Mouse (Mus musculus): ENCODE measurements at regions not wholly inside any gene's neighbourhood (a gene's known extent, or its start where the extent isn't known, plus 50 kb on each side); places are given as distances from the start of the nearest gene placed in this dataset.

DNA sequence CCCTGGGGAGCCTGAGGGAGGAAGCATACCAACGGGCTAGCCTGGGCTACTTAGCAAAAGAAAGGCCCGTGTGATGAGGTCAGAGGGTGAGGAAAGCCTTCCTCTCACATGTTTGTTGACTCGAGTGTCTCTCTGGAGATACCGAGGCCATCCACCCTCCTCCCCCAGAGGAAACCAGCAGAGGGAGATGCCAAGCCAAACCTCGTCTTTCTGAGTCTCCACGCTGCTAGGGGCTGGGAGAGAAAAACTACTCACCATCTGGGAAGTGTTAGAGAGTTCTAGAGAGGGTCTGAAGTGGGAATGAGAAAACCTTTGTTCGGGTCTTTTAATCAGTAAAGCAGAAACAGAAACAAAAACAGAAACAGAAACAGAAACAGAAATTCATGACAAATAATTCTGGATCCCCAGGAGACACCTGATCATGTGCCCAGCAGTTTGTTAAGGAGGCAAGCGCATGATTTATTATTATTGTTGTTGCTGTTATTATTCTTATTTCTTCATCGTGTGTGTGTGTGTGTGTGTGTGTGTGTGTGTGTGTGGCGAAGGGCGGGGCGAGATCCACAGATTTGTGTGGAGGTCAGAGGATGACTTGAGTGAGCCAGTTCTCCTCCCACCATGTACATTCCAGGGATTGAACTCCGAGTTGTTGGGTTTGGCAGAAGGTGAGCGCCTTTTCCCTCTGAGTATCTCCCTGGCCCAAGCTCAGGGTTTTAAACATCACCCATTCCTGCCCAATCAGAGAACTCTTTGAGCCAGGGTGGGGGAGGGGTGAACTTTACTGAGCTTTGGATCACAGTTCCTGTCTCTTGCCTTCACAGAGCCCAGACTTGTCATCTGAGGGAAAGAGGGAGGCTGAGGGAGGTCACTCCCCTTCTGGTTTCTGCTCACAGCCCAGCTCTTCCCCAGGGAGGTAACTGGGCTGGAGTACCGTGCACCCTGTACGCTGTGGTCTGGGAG, 104.2 kb downstream of the Zfp36l2 start:
- WGBS = 75% methylated on average over 16 of the region's 16 CpGs
- H3K4me1 ChIP-seq = peaks cover 25% of the 10 kb centered on the region
- no peak overlapping the region for H3K9ac ChIP-seq (replicated peaks)
- H3K9me3 ChIP-seq = no peaks in the 10 kb centered on the region
- H3K36me3 ChIP-seq = no peaks in the 10 kb centered on the region
- H3K27ac ChIP-seq (replicated peaks) = no peak overlapping the region
- no peak overlapping the region for H3K4me3 ChIP-seq
- no peak overlapping the region for H3K4me2 ChIP-seq (replicated peaks)
- peaks cover 6% of the 10 kb centered on the region; the same call in 1 of the 2 replicates for H3K27me3 ChIP-seq
- no peak for ATAC-seq (ENCODE audit: low FRiP score, low read depth)

DNA sequence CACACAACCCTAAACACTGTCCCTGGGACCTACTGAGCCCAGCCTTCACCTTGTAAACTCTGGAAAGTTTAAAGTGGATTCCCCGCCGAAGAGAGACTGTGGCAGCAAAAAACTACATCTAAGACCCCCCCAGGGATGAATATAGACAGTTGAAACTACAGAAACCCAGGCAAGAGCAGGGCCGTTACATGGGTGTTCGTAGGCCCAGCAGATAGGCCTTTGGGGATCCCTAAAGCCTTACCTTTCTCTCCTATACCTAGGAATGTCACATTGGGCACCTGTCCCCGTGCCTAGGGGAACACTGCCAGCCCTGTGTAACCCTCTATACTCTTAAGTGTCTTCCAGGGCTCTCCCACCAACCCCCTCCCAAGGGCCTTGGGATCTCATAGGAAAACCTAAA, 105.2 kb downstream of the Zfp36l2 start:
- peaks cover 6% of the 10 kb centered on the region; the same call in 1 of the 2 replicates for H3K27me3 ChIP-seq
- no peaks in the 10 kb centered on the region for H3K36me3 ChIP-seq
- no peak overlapping the region for H3K27ac ChIP-seq (replicated peaks)
- no peak overlapping the region for H3K4me3 ChIP-seq
- no peaks in the 10 kb centered on the region for H3K9me3 ChIP-seq
- no peak for ATAC-seq (ENCODE audit: low FRiP score, low read depth)
- no peak overlapping the region for H3K4me2 ChIP-seq (replicated peaks)
- 97% methylated on average over 5 of the region's 5 CpGs for WGBS
- H3K4me1 ChIP-seq = peaks cover 25% of the 10 kb centered on the region
- H3K9ac ChIP-seq (replicated peaks) = no peak overlapping the region

GRCm38 (mm10) chr17:84081751-84082352, 105.9 kb downstream of the Zfp36l2 start:
- no peak for ATAC-seq (ENCODE audit: low FRiP score, low read depth)
- no peaks in the 10 kb centered on the region for H3K36me3 ChIP-seq
- peaks cover 25% of the 10 kb centered on the region for H3K4me1 ChIP-seq
- no peak overlapping the region for H3K27ac ChIP-seq (replicated peaks)
- H3K9me3 ChIP-seq = no peaks in the 10 kb centered on the region
- no peak overlapping the region for H3K4me2 ChIP-seq (replicated peaks)
- H3K4me3 ChIP-seq = no peak overlapping the region
- WGBS = 71% methylated on average over 8 of the region's 8 CpGs
- H3K27me3 ChIP-seq = peaks cover 6% of the 10 kb centered on the region; the same call in 1 of the 2 replicates
- H3K9ac ChIP-seq (replicated peaks) = no peak overlapping the region

- Histone ChIP-seq H3K27me3 (no peaks in the 10 kb centered on the region), H3K4me1 (no peaks in the 10 kb centered on the region), H3K36me3 (no peaks in the 10 kb centered on the region), H3K27ac (replicated peaks) (no peak overlapping the region), H3K4me3 (no peak overlapping the region), H3K9ac (replicated peaks) (no peak overlapping the region), H3K4me2 (replicated peaks) (no peak overlapping the region), H3K9me3 (no peaks in the 10 kb centered on the region)
- ATAC-seq (ENCODE audit: low FRiP score, low read depth) = no peak
- WGBS = 87% methylated on average over 3 of the region's 3 CpGs
Observed at GRCm38 (mm10) chr17:84075081-84075938, 112.4 kb downstream of the Zfp36l2 start.

DNA sequence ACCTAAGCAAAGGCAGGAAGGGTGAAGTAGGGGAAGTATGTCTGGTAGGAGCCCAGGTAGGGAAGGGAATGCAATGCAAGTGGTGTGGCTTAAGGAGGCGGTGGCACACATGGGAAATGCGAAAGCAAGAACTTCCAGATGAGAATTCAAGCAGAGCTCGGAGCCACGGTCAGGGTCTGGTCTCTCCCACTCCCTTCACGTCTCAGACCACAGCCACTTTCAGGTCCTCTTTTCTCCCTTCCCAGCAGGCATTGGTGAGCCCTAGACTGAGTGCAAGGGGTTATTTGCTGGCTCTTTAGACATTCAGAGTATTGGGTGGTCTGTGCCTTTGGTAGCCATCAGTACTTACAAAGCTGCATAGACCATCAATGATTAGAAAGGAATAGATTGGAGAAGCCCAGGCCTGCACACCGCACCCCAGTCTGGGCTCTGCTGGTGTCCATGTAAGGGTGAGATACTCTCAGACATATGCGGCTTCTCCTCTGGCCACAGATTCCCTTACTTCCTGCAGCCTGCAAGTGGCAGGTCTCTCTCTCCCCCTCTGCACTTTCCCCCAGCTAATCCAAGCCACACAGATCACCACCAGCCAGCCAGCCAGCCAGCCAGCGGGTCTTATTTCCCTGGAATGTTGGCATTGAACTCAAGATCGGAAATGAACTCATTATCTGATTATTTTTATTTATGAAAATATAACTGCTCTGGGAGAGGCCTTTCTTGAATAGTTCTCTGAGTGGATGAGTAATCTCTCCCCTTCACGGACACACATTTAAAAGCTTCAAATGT, 113.6 kb downstream of the Zfp36l2 start:
- Histone ChIP-seq H3K4me1 (no peaks in the 10 kb centered on the region), H3K36me3 (no peaks in the 10 kb centered on the region), H3K9me3 (no peaks in the 10 kb centered on the region), H3K27me3 (no peaks in the 10 kb centered on the region), H3K4me2 (replicated peaks) (no peak overlapping the region), H3K27ac (replicated peaks) (no peak overlapping the region), H3K4me3 (no peak overlapping the region), H3K9ac (replicated peaks) (no peak overlapping the region)
- no peak for ATAC-seq (ENCODE audit: low FRiP score, low read depth)
- 79% methylated on average over 10 of the region's 10 CpGs for WGBS

- H3K27me3 ChIP-seq = no peaks in the 10 kb centered on the region; the same call in 1 of the 2 replicates
- WGBS = 35% methylated on average over 4 of the region's 4 CpGs
- no peak overlapping the region for H3K4me3 ChIP-seq
- H3K9ac ChIP-seq (replicated peaks) = no peak overlapping the region
- no peaks in the 10 kb centered on the region for H3K9me3 ChIP-seq
- no peak for ATAC-seq (ENCODE audit: low FRiP score, low read depth)
- H3K36me3 ChIP-seq = no peaks in the 10 kb centered on the region
- no peak overlapping the region for H3K4me2 ChIP-seq (replicated peaks)
- no peak overlapping the region for H3K27ac ChIP-seq (replicated peaks)
- no peaks in the 10 kb centered on the region for H3K4me1 ChIP-seq
Observed at GRCm38 (mm10) chr17:84072426-84073030, 115.2 kb downstream of the Zfp36l2 start.

- H3K4me2 ChIP-seq (replicated peaks) = no peak overlapping the region
- ATAC-seq (ENCODE audit: low FRiP score, low read depth) = no peak
- no peak overlapping the region for H3K9ac ChIP-seq (replicated peaks)
- H3K36me3 ChIP-seq = no peaks in the 10 kb centered on the region
- H3K27ac ChIP-seq (replicated peaks) = no peak overlapping the region
- H3K27me3 ChIP-seq = no peaks in the 10 kb centered on the region; the same call in 1 of the 2 replicates
- WGBS = 82% methylated on average over 2 of the region's 2 CpGs
- H3K9me3 ChIP-seq = peaks cover under 1% of the 10 kb centered on the region; the same call in 1 of the 2 replicates
- 0 out of 2 replicates have a peak, but pooled peaks cover 4% of the 10 kb centered on the region for H3K4me1 ChIP-seq
- H3K4me3 ChIP-seq = no peak overlapping the region
Observed at GRCm38 (mm10) chr17:84071855-84072254, 115.9 kb downstream of the Zfp36l2 start.

DNA sequence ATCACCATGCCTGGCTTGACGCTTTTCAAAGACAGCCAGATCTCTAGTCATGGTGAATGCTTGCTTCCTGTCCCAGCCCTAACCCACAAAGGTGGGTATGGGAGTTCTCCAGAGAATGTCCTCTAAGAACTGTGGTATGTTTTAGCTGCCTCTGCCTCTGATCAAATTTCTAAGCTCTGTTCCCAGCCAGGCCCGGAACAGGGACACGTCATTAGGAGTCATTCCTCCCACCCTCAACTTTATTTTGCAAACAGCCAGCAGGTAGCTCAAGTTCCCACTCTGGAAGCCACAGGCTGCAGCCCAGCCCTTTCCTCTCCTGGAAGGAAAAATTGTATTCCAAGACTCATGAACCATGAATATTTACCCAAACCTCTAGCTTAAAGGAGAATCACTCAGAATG, 117.2 kb downstream of the Zfp36l2 start:
- WGBS = 86% methylated on average over 3 of the region's 3 CpGs
- Histone ChIP-seq H3K4me2 (replicated peaks) (no peak overlapping the region), H3K4me3 (no peak overlapping the region), H3K36me3 (no peaks in the 10 kb centered on the region), H3K27ac (replicated peaks) (no peak overlapping the region), H3K27me3 (no peaks in the 10 kb centered on the region; the same call in 1 of the 2 replicates), H3K4me1 (0 out of 2 replicates have a peak, but pooled peaks cover 6% of the 10 kb centered on the region), H3K9me3 (peaks cover 8% of the 10 kb centered on the region), H3K9ac (replicated peaks) (no peak overlapping the region)
- no peak for ATAC-seq (ENCODE audit: low FRiP score, low read depth)

DNA sequence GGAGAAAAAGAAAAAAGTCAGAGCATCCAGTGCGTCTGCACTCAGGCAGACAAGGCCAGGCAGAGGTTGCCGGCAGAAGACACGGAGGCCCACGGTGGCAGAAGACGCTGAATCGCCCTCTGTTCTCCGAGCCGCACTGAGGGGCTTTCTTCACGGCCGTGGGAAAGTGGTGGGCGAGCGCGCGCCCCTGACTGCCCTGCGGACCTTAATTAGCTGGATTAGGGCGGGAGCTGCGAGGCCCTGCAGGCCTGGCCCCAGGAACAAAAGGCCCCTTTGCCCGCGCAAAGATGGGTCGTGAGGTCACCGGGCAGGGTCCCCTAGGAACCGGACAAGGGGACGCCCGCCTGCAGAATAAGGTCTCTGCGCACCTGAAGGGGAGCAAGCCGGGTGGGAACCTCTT, 120.6 kb downstream of the Zfp36l2 start:
- peak overlapping the region; percentile 13; the same call in 1 of the 2 replicates for H3K4me2 ChIP-seq (replicated peaks)
- H3K4me1 ChIP-seq = peaks cover 11% of the 10 kb centered on the region; the same call in 1 of the 2 replicates
- ATAC-seq (ENCODE audit: low FRiP score, low read depth) = no peak
- H3K27me3 ChIP-seq = no peaks in the 10 kb centered on the region; the same call in 1 of the 2 replicates
- H3K9ac ChIP-seq (replicated peaks) = 0 out of 2 replicates have a peak overlapping the region, but pooled peaks have one; percentile 28
- peaks cover 8% of the 10 kb centered on the region for H3K9me3 ChIP-seq
- WGBS = 19% methylated on average over 26 of the region's 26 CpGs
- no peak overlapping the region for H3K4me3 ChIP-seq
- H3K36me3 ChIP-seq = no peaks in the 10 kb centered on the region
- no peak overlapping the region for H3K27ac ChIP-seq (replicated peaks)

DNA sequence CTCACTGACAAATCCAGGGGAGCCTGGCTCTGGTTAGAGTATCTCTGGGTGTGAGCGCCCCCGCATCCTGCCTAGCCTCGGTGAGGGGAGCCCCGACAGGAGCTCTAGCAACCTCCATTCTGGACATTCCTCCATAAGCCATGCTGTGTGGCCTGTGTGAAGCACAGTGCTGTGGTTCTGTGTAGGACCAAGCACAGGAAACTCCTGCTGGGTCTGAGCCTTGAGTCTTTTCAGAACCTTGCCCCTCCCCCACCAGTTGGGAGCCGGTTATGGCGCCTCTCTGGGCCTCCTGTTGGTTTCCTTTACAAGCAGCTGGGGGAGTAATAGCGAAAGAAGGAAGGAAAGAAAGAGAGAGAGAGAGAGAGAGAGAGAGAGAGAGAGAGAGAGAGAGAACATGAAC, 124.0 kb downstream of the Zfp36l2 start:
- Histone ChIP-seq H3K4me1 (peaks cover 24% of the 10 kb centered on the region), H3K4me2 (replicated peaks) (no peak overlapping the region), H3K27me3 (no peaks in the 10 kb centered on the region; the same call in 1 of the 2 replicates), H3K9ac (replicated peaks) (no peak overlapping the region), H3K9me3 (peaks cover 8% of the 10 kb centered on the region), H3K36me3 (no peaks in the 10 kb centered on the region), H3K27ac (replicated peaks) (no peak overlapping the region), H3K4me3 (no peak overlapping the region)
- no peak for ATAC-seq (ENCODE audit: low FRiP score, low read depth)
- WGBS = 44% methylated on average over 7 of the region's 7 CpGs

- no peak for ATAC-seq (ENCODE audit: low FRiP score, low read depth)
- 84% methylated on average over 6 of the region's 6 CpGs for WGBS
Observed at GRCm38 (mm10) chr17:84061621-84062020, 126.1 kb downstream of the Zfp36l2 start.

More at GRCm38 (mm10) chr17:84061621-84062020, 126.1 kb downstream of the Zfp36l2 start:
- Histone ChIP-seq H3K27me3 (no peaks in the 10 kb centered on the region), H3K4me1 (peaks cover 24% of the 10 kb centered on the region), H3K4me3 (no peak overlapping the region), H3K4me2 (replicated peaks) (no peak overlapping the region), H3K9me3 (peaks cover 5% of the 10 kb centered on the region), H3K36me3 (no peaks in the 10 kb centered on the region), H3K9ac (replicated peaks) (no peak overlapping the region), H3K27ac (replicated peaks) (no peak overlapping the region)

Measured in midbrain, embryonic 12.5 days (tissue).